ENCODE assay signal across 8 mouse cellular contexts in the genomic region with DNA sequence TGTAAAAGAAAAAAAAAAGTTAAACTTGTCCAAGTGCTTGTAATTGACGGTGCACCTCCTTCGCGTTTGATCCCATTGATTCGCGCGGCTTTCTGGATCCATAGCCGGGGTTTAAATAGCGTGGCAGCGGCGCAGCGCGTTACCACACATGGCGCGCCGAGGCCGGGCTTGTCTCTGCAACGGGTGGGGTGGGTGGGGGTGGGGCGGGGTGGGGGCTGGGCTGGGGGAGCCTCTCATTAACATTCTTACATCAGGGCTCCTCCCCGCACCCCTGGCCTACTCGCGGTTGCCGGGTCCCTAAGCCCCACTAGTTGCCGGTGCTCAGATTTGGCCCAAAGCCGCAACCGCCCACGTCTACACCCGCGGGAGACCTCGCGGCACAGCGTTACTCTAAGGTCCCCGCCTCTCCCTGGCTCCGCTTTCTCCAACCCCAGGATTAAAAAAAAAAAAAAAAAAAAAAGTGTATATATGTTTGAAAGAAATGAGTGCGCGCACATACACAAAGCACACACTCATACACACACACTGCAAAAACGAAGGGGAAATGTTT. TPM values are rescaled to one million over a fixed set of nuclear protein-coding genes. Genes with fewer than 3 reads are reported as not detected.
DNase-seq lines count a peak whose midpoint lies in the region; ATAC-seq and TF ChIP-seq lines count a peak whose summit lies in the region.

No protein-coding gene starts in this region.

- H3K36me3 ChIP-seq in E14TG2a.4 (ENCODE audit: insufficient read depth, low read length), result no peaks in the 10 kb centered on the region
- H3K36me3 ChIP-seq in forebrain, postnatal 0 days (ENCODE audit: insufficient read depth), result no peaks in the 10 kb centered on the region
- H3K36me3 ChIP-seq in limb, embryonic 15.5 days, result no peaks in the 10 kb centered on the region
- no peaks in the 10 kb centered on the region for H3K36me3 ChIP-seq in midbrain, postnatal 0 days (ENCODE audit: insufficient read depth, low read length)

- no peak for TF ChIP-seq CTCF in E14TG2a.4 (conservative IDR thresholded peaks at IDR 0.05; ENCODE audit: low read length)
- no peak for TF ChIP-seq CTCF in forebrain, postnatal 0 days (IDR thresholded peaks at IDR 0.05; ENCODE audit: low read depth)
- no peak for TF ChIP-seq CTCF in midbrain, postnatal 0 days (IDR thresholded peaks at IDR 0.05)

- ATAC-seq in forebrain, postnatal 0 days, result peak; percentile 32
- ATAC-seq in limb, embryonic 15.5 days (ENCODE audit: insufficient number of reproducible peaks, low FRiP score, low TSS enrichment, low read depth), result peak; percentile 33; the same call in 1 of the 2 replicates
- ATAC-seq in midbrain, postnatal 0 days (ENCODE audit: low FRiP score), result no peak
- no peak for ATAC-seq in inflammation-experienced regulatory T-cells, adult 6 months

- H3K9me3 ChIP-seq in E14TG2a.4 (ENCODE audit: low read length), result no peaks in the 10 kb centered on the region
- H3K9me3 ChIP-seq in forebrain, postnatal 0 days (ENCODE audit: low read length), result no peaks in the 10 kb centered on the region
- H3K9me3 ChIP-seq in limb, embryonic 15.5 days, result no peaks in the 10 kb centered on the region
- no peaks in the 10 kb centered on the region for H3K9me3 ChIP-seq in midbrain, postnatal 0 days (ENCODE audit: low read length)

- H3K27ac ChIP-seq in forebrain, postnatal 0 days (ENCODE audit: low read depth, low read length), result no peak overlapping the region
- H3K27ac ChIP-seq in limb, embryonic 15.5 days, result peak overlapping the region; percentile 67
- H3K27ac ChIP-seq in midbrain, postnatal 0 days (ENCODE audit: low read depth, low read length), result no peak overlapping the region

- peak; percentile 14 for DNase-seq in adrenal gland, adult 8-10 months
- DNase-seq in forebrain, postnatal 0 days, result peak; percentile 38
- DNase-seq in induced T-regulatory cell, adult 2 months (ENCODE audit: low read depth), result peak; percentile 1
- no peak for DNase-seq in midbrain, postnatal 0 days (ENCODE audit: low spot score)
- no peak for DNase-seq in c-Kit-positive CD71-positive TER-119-positive erythroid progenitor cells, embryonic 14.5 days (ENCODE audit: low spot score)

- H3K4me2 ChIP-seq in forebrain, postnatal 0 days (ENCODE audit: low read depth), result peak overlapping the region; percentile 97
- peak overlapping the region; percentile 96 for H3K4me2 ChIP-seq in limb, embryonic 15.5 days
- peak overlapping the region; percentile 81 for H3K4me2 ChIP-seq in midbrain, postnatal 0 days (ENCODE audit: low read depth, low read length, poor library complexity, severe bottlenecking)

- peak overlapping the region; percentile 78 for H3K4me3 ChIP-seq in E14TG2a.4 (replicated peaks; ENCODE audit: low read length)
- peak overlapping the region; percentile 50 for H3K4me3 ChIP-seq in forebrain, postnatal 0 days (ENCODE audit: low read depth, low read length)
- peak overlapping the region; percentile 55 for H3K4me3 ChIP-seq in limb, embryonic 15.5 days
- peak overlapping the region; percentile 42 for H3K4me3 ChIP-seq in midbrain, postnatal 0 days (ENCODE audit: low read depth, low read length)

- under 1% methylated on average over 36 of the region's 36 CpGs for WGBS in forebrain, postnatal 0 days
- WGBS in limb, embryonic 15.5 days, result under 1% methylated on average over 36 of the region's 36 CpGs
- WGBS in midbrain, postnatal 0 days, result under 1% methylated on average over 36 of the region's 36 CpGs

- H3K27me3 ChIP-seq in E14TG2a.4 (ENCODE audit: insufficient read depth, low read length), result peaks cover 56% of the 10 kb centered on the region
- H3K27me3 ChIP-seq in forebrain, postnatal 0 days (ENCODE audit: insufficient read depth, low read length), result peaks cover 31% of the 10 kb centered on the region
- peaks cover 40% of the 10 kb centered on the region for H3K27me3 ChIP-seq in limb, embryonic 15.5 days
- H3K27me3 ChIP-seq in midbrain, postnatal 0 days (ENCODE audit: insufficient read depth, low read length), result peaks cover 27% of the 10 kb centered on the region

- H3K9ac ChIP-seq in forebrain, postnatal 0 days, result peak overlapping the region; percentile 31; the same call in 1 of the 2 replicates
- H3K9ac ChIP-seq in limb, embryonic 15.5 days, result 0 out of 2 replicates have a peak overlapping the region, but pooled peaks have one; percentile 8
- H3K9ac ChIP-seq in midbrain, postnatal 0 days (replicated peaks; ENCODE audit: low read length, poor library complexity, severe bottlenecking), result no peak overlapping the region

- peaks cover 39% of the 10 kb centered on the region for H3K4me1 ChIP-seq in E14TG2a.4 (replicated peaks; ENCODE audit: low read depth, low read length)
- peaks cover 14% of the 10 kb centered on the region; the same call in 1 of the 2 replicates for H3K4me1 ChIP-seq in forebrain, postnatal 0 days (ENCODE audit: insufficient read depth)
- H3K4me1 ChIP-seq in limb, embryonic 15.5 days, result peaks cover 42% of the 10 kb centered on the region
- H3K4me1 ChIP-seq in midbrain, postnatal 0 days (ENCODE audit: insufficient read depth, low read length), result peaks cover 18% of the 10 kb centered on the region; the same call in 1 of the 2 replicates

RNA-seq across cellular contexts. Expression of a gene that starts 1.0 kb away (rescaled TPM):
- 10 to 100 TPM; 12.6 to 98.6 (median 31.9) TPM for total RNA-seq in adrenal gland, adult 8-10 months (2022)
- total RNA-seq in forebrain, postnatal 0 days (2014; rRNA removed), result 5.6 and 5.9 TPM in 2 replicates
- 0.93 and 1.6 TPM in 2 replicates for polyA plus RNA-seq in forebrain, postnatal 0 days (2015; fragmentation: Nextera tagmentation; extraction: Ambion mirVana)
- polyA plus RNA-seq in limb, embryonic 15.5 days (2015; fragmentation: Nextera tagmentation; extraction: Ambion mirVana), result 5.1 and 6.3 TPM in 2 replicates
- 2.7 and 2.9 TPM in 2 replicates for total RNA-seq in midbrain, postnatal 0 days (2014; rRNA removed)
- 0.63 and 0.75 TPM in 2 replicates for polyA plus RNA-seq in midbrain, postnatal 0 days (2015; fragmentation: Nextera tagmentation; extraction: Ambion mirVana)
- not detected for polyA plus RNA-seq in inflammation-experienced regulatory T-cells, adult 6 months (2017; shearing (Covaris generic))

Comparison
In these comparisons a context has a peak if more than half of its experiments do, and no peak if none do; other contexts are left out.
1. DNase-seq: peak in adrenal gland, adult 8-10 months (single experiment), forebrain, postnatal 0 days (single experiment) and induced T-regulatory cell, adult 2 months (single experiment); none in midbrain, postnatal 0 days (single experiment) and c-Kit-positive CD71-positive TER-119-positive erythroid progenitor cells, embryonic 14.5 days (single experiment).
2. ATAC-seq: peak in forebrain, postnatal 0 days (single experiment) and limb, embryonic 15.5 days (single experiment); none in midbrain, postnatal 0 days (single experiment) and inflammation-experienced regulatory T-cells, adult 6 months (single experiment).
3. Peak in every context shown above with its lines, with median percentiles within 50 percentile points of each other: H3K4me3 ChIP-seq and H3K4me2 ChIP-seq.